Mouse (Mus musculus): ENCODE data around the gene Gm8994. TPM values are rescaled to one million over a fixed set of nuclear protein-coding genes. Genes with fewer than 3 reads are reported as not detected.

The Gm8994 gene
- 0.10 TPM in 1 of 2 replicates, not detected in the other for polyA plus RNA-seq (2012)

GRCm38 (mm10) chr6:136327239-136327638, at the start of gene Gm8994:
Gene Gm8994 (plus strand): TSS chr6:136327539.

Other genes starting within 250 kb of the Gm8994 start
- not detected in 2 replicates for gene Grin2b, start 154.0 kb upstream of the Gm8994 start, polyA plus RNA-seq (2012)
- gene E330021D16Rik, start 88.0 kb downstream of the Gm8994 start, polyA plus RNA-seq (2012): not detected in 2 replicates
- gene Atf7ip, start 178.6 kb downstream of the Gm8994 start, polyA plus RNA-seq (2012): 13.7 and 18.3 TPM in 2 replicates

Measured in megakaryocyte-erythroid progenitor cell, adult 5 weeks (primary cell).